Mouse (Mus musculus) liver, embryonic 11.5 days (tissue): ENCODE results near the gene Caskin2. TPM values are rescaled to one million over a fixed set of nuclear protein-coding genes. Genes with fewer than 3 reads are reported as not detected.
"Not testable (repeated sequence)": the region's sequence is repeated elsewhere in the genome, so short reads cannot be mapped to it uniquely, and the experiment has no call there.

Source experiments
- ATAC-seq: fragments of 200-750 bp; cut with Nextera tagmentation; replicated peaks from 2 replicates; pipeline ENCODE4 v1.8.0; 2017; ENCODE audit warnings: moderate number of reproducible peaks, mild to moderate bottlenecking, moderate TSS enrichment, moderate library complexity; ENCODE audit not compliant: low FRiP score
- DNase-seq: peaks from one replicate; pipeline ENCODE4 v3.0.0-alpha.2; 2017; ENCODE audit warnings: low spot score
- H3K27ac ChIP-seq: fragments of 300-500 bp; sonication (generic); 2 replicates; pipeline ENCODE4 v1.5.1; 2014; ENCODE audit warnings: mild to moderate bottlenecking, low read depth, low read length, control low read depth
- H3K27me3 ChIP-seq: fragments of 300-500 bp; sonication (generic); replicated peaks from 2 replicates; pipeline ENCODE4 v1.6.1; 2014; ENCODE audit warnings: low read length, mixed read lengths; ENCODE audit not compliant: control insufficient read depth, insufficient read depth
- H3K36me3 ChIP-seq: fragments of 300-500 bp; sonication (generic); 2 replicates; pipeline ENCODE4 v1.6.1; 2014; ENCODE audit warnings: mild to moderate bottlenecking, low read length, moderate library complexity, mixed read lengths; ENCODE audit not compliant: control insufficient read depth, insufficient read depth
- H3K4me1 ChIP-seq: fragments of 300-500 bp; sonication (generic); replicated peaks from 2 replicates; pipeline ENCODE4 v1.6.1; 2014; ENCODE audit warnings: low read length, mixed read lengths; ENCODE audit not compliant: control insufficient read depth, insufficient read depth
- H3K4me2 ChIP-seq: fragments of 300-500 bp; sonication (generic); 2 replicates; pipeline ENCODE4 v1.6.1; 2014; ENCODE audit warnings: mild to moderate bottlenecking, control low read depth, moderate library complexity
- H3K4me3 ChIP-seq: fragments of 300-500 bp; sonication (generic); 2 replicates; pipeline ENCODE4 v1.5.1; 2014; ENCODE audit warnings: low read depth, low read length, control low read depth
- H3K9ac ChIP-seq: fragments of 300-500 bp; sonication (generic); 2 replicates; pipeline ENCODE4 v1.6.1; 2014; ENCODE audit warnings: low read depth, low read length, control low read depth
- H3K9me3 ChIP-seq: fragments of 300-500 bp; sonication (generic); 2 replicates; pipeline ENCODE4 v1.6.1; 2016; ENCODE audit warnings: low read length, inconsistent platforms, mixed read lengths; ENCODE audit not compliant: control insufficient read depth
- WGBS: fragments of 180-500 bp; shearing (Covaris S2); extraction: QIAGEN DNeasy Blood & Tissue Kit; methylation state at CpG from one replicate; pipeline ENCODE4 v1.1.7; 2014; 5-methylcytosine and 5-hydroxymethylcytosine counted together
- polyA plus RNA-seq: library from polyadenylated mRNA; unstranded; fragments of >200 nt; fragmentation: Nextera tagmentation; extraction: Ambion mirVana; gene quantifications from 2 replicates; pipeline ENCODE4 v1.2.1, GENCODE M21; 2014

Caskin2 gene
- polyA plus RNA-seq: 13.5 and 14.0 TPM in 2 replicates

DNA sequence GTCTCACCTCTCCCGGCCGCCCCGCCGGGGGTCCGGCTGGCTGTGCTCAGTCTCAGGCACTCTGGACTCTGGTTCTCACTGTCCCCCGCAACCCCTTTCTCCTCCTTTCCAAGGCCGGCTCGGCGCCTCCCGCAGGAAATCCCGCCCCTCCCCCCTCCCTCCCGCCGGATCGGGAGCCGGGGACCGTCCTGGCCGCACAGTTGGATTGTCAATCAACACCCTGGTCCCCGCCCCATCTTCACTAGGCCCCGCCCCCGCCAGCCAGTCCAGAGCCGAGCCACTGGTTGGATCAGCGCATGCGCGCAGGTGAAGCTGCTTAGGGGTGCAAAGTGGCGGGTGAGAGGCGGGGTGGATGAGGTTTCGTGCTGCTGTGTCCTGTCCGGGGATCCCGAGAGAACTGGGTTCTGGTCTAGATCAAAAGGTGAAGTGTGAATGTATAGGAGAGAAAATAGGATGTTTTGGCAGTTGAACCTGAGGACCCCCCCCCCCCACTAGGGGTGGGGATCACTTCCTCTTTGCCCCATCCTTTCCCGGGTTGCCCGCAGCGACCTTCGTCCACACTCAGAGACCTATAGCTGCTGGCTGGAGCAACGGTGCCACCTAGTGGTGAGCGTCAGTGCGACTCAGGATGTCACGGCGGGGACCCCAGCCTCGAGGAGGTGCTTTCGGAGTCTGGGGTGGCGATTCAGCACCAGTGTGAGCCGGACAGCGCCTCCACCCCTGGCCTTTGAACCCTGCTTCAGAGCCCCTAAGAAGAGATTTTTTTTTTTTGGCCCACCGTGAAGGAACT, at the start of gene Caskin2:
TSS of gene Caskin2 (minus strand) at position 133 of the 790 bp plus-strand sequence.
- H3K4me2 ChIP-seq: peak within 1 kb of the TSS; percentile 68
- H3K9ac ChIP-seq: peak within 1 kb of the TSS; percentile 85
- peak within 1 kb of the TSS; percentile 96 for H3K4me3 ChIP-seq
- peak; percentile 99 for DNase-seq
- peaks cover 39% of the 10 kb centered on the region for H3K4me1 ChIP-seq
- peak within 1 kb of the TSS; percentile 10 for H3K27ac ChIP-seq
- no peaks in the 10 kb centered on the region for H3K9me3 ChIP-seq
- H3K27me3 ChIP-seq: no peaks in the 10 kb centered on the region
- ATAC-seq: peak; percentile 89
- H3K36me3 ChIP-seq: peaks cover 13% of the 10 kb centered on the region
- WGBS: 0% methylated on average over 41 of the region's 44 CpGs

DNA sequence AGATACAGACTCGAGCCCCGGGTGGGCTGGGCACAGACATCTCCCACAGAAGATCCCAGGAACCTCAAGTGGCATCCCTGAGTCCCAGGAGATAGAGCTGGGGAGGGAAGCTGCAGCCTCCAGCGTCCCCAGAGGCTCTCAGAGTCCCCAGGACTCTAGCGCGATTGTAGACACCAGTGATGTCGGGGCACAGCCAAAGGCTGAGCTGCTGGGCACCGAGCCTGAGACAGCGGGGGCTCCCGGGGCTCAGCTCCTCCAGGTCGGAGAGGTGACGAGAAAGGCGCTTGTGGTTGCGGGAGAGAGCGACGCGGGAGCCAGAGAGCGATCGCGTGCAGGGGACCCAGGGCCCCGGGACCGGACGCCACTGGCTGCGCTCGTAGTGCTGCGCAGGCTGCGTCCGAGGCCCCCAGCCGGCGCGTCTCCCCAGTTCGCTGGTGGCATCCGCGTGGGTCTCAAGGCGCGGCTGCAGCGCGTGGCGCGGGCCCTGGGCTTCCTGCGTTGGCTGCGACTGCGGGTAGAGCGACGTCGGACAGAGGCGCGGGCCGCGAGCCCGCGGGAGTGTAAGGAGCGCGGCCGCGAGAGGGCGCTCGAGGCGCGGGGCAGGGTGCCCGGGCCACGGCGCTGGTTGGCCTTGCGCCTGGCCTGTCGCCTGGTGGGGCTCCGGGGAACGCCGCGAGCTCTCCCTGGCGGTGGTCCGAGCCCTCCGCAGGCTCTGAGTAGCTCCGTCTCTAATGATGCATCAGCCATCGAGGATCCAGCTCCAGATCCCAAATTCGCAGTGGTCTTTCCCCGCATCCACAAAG, 45.9 kb upstream of the Caskin2 start:
- 3% methylated on average over 70 of the region's 75 CpGs for WGBS
- H3K27ac ChIP-seq: no peak overlapping the region
- peaks cover 12% of the 10 kb centered on the region; the same call in 1 of the 2 replicates for H3K4me1 ChIP-seq
- H3K4me2 ChIP-seq: peak overlapping the region; percentile 80
- peaks cover 49% of the 10 kb centered on the region for H3K27me3 ChIP-seq
- peaks cover 5% of the 10 kb centered on the region; the same call in 1 of the 2 replicates for H3K36me3 ChIP-seq
- peak overlapping the region; percentile 40 for H3K9ac ChIP-seq
- peak overlapping the region; percentile 49 for H3K4me3 ChIP-seq
- H3K9me3 ChIP-seq: no peaks in the 10 kb centered on the region
- ATAC-seq (peak; percentile 86), DNase-seq (peak; percentile 86)

DNA sequence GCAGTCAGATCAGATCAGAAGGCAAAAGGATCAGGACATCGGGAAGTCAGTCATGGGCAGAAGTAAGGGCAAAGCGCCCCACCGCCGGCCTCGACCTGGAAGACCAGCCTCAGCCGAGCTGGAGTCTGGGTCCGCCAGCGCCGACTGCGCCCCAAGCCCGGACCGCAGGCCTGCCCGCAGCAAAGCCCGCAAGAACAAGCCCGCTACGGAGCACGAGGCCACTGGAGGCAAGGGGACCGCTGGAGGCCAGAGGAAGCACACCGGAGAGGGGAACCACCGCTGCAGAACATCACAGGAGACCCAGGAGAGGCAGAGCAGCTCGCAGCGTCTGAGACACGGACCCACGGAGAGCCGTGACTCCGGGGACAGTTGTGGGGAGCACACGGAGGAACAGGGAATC, 44.9 kb upstream of the Caskin2 start, which contains the start of gene Myo15b:
TSS of gene Myo15b (plus strand) at position 53 of the 400 bp plus-strand sequence.
- peak within 1 kb of the TSS; percentile 49 for H3K4me3 ChIP-seq
- peak within 1 kb of the TSS; percentile 80 for H3K4me2 ChIP-seq
- H3K36me3 ChIP-seq: peaks cover 10% of the 10 kb centered on the region; the same call in 1 of the 2 replicates
- no peaks in the 10 kb centered on the region for H3K9me3 ChIP-seq
- ATAC-seq (no peak), DNase-seq (no peak)
- H3K4me1 ChIP-seq: peaks cover 12% of the 10 kb centered on the region; the same call in 1 of the 2 replicates
- no peak within 1 kb of the TSS for H3K27ac ChIP-seq
- H3K27me3 ChIP-seq: peaks cover 49% of the 10 kb centered on the region
- peak within 1 kb of the TSS; percentile 40 for H3K9ac ChIP-seq
- WGBS: 14% methylated on average over 27 of the region's 27 CpGs

DNA sequence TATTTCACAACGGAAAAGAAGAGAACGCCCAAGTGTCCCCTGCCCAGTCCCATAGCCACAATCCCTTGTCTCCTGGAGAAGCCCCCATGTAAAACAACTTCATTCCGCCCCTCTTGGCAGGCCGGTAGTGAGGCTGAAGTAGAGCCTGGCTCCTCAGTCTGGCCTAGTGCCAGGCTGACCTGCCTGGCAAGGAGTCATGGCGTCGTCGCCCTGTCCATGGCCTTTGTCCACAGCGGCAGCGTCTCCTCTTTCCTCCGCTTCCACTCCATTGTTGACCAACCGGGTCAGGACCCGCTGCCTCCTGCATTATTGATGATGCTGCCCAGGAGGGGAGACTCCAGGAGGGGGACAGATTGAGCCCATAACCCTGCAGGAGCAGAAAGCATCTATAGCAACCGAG, 44.5 kb upstream of the Caskin2 start:
- ATAC-seq: no peak
- Histone ChIP-seq H3K9ac (no peak overlapping the region), H3K4me2 (no peak overlapping the region), H3K36me3 (peaks cover 14% of the 10 kb centered on the region; the same call in 1 of the 2 replicates), H3K9me3 (no peaks in the 10 kb centered on the region), H3K27me3 (peaks cover 49% of the 10 kb centered on the region), H3K4me3 (no peak overlapping the region), H3K4me1 (peaks cover 12% of the 10 kb centered on the region; the same call in 1 of the 2 replicates), H3K27ac (no peak overlapping the region)
- 66% methylated on average over 13 of the region's 13 CpGs for WGBS
- DNase-seq: no peak

DNA sequence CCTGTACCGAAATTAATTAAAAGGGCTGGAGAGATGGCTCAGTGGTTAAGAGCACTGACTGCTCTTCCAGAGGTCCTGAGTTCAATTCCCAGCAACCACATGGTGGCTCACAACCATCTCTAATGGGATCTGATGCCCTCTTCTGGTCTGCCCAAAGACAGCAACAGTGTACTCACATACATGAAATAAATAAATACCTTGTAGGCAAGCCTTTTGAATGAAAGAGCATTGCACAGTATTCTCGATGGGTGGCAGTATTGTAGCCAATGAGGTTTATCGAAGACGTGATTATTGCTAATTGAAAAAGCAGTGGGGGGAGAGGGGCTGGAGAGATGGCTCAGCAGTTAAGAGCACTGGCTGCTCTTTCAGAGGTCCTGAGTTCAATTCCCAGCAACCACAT, 43.7 kb upstream of the Caskin2 start:
- ATAC-seq, DNase-seq, H3K9me3 ChIP-seq, H3K4me2 ChIP-seq, H3K4me3 ChIP-seq, H3K9ac ChIP-seq, H3K27ac ChIP-seq: not testable (repeated sequence)
- H3K36me3 ChIP-seq: peaks cover 15% of the 10 kb centered on the region; the same call in 1 of the 2 replicates
- H3K4me1 ChIP-seq: peaks cover 12% of the 10 kb centered on the region; the same call in 1 of the 2 replicates
- H3K27me3 ChIP-seq: peaks cover 49% of the 10 kb centered on the region
- WGBS: 92% methylated on average over 4 of the region's 4 CpGs

DNA sequence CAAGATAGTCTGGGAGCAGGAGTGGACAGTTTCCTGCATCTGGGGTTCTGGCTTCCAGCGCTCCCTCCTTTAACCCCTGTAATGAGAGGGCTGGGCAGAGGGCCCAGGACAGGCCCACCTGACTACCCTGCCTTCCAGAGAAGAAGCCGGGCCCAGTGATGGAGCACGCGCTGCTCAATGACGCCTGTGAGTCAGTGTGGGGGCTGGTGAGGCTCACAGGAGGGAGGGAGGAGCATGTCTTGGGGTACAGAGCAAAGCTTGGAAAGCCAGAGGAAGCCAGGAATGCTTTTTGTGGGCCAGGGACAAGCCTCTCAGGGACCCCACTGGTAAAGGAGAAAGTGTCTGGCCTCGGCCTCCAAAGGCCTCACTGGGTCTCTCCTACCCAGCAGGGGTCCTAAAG, 41.2 kb upstream of the Caskin2 start:
- Histone ChIP-seq H3K27ac (no peak overlapping the region), H3K4me1 (peaks cover 12% of the 10 kb centered on the region; the same call in 1 of the 2 replicates), H3K36me3 (peaks cover 28% of the 10 kb centered on the region), H3K9ac (no peak overlapping the region), H3K27me3 (peaks cover 25% of the 10 kb centered on the region), H3K4me3 (no peak overlapping the region), H3K9me3 (no peaks in the 10 kb centered on the region), H3K4me2 (no peak overlapping the region)
- ATAC-seq: no peak
- no peak for DNase-seq
- WGBS: 89% methylated on average over 6 of the region's 6 CpGs

DNA sequence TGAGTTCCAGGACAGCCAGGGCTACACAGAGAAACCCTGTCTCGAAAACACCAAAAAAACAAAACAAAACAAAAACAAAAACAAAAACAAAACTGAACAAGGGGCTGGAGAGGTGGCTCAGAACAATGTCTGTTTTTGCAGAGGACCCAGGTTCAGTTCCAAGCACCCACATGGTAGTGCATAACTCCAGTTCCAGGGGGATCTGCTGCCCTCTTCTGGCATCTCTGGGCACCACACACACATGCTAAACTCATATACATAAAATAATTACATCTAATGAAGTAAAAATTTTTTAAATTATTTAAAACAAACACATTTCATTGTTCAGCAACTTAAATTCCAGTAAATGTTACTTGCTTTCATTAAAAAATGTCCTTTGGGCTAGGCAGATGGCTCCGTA, 32.4 kb upstream of the Caskin2 start:
- ATAC-seq (no peak), DNase-seq (no peak)
- Histone ChIP-seq H3K27me3 (no peaks in the 10 kb centered on the region), H3K4me3 (no peak overlapping the region), H3K27ac (no peak overlapping the region), H3K9me3 (peaks cover 3% of the 10 kb centered on the region), H3K4me1 (peaks cover 34% of the 10 kb centered on the region), H3K4me2 (no peak overlapping the region), H3K9ac (no peak overlapping the region), H3K36me3 (peaks cover 24% of the 10 kb centered on the region)
- WGBS: 95% methylated on average over 2 of the region's 2 CpGs

DNA sequence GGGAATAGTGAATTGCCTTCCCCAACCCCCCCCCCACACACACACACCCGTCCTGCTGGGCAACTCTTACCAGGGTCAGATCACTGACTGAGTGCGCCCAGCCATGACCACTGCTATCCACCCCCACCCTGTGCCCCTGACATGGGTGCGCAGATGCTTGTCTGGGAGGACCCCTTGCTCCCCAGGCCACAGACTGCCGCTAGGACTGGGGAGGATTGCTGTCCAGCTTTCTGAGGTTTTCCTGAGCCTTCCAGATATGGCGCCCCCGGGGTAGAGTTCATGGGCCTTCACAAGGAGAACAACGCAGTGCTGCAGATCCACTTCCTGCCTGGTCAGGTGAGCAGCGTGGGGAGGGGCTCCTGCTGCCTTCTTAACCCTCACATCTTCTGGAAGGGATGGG, 30.8 kb upstream of the Caskin2 start:
- peaks cover 15% of the 10 kb centered on the region for H3K36me3 ChIP-seq
- 76% methylated on average over 8 of the region's 8 CpGs for WGBS
- no peak overlapping the region for H3K9ac ChIP-seq

More for the DNA sequence above, 30.8 kb upstream of the Caskin2 start:
- ATAC-seq: no peak
- Histone ChIP-seq H3K27ac (no peak overlapping the region; the same call in 1 of the 2 replicates), H3K4me2 (no peak overlapping the region), H3K4me1 (peaks cover 43% of the 10 kb centered on the region), H3K4me3 (no peak overlapping the region), H3K9me3 (peaks cover 3% of the 10 kb centered on the region), H3K27me3 (no peaks in the 10 kb centered on the region)
- DNase-seq: no peak
